Mouse (Mus musculus) limb, embryonic 14.5 days (tissue): ENCODE measurements around the gene Drc3. TPM values are rescaled to one million over a fixed set of nuclear protein-coding genes. Genes with fewer than 3 reads are reported as not detected.

Experiments used
- ATAC-seq: fragments of 200-750 bp; cut with Nextera tagmentation; 2 replicates; pipeline ENCODE4 v1.8.0; 2017; ENCODE audit warnings: low read depth, moderate number of reproducible peaks, moderate TSS enrichment; ENCODE audit not compliant: low FRiP score
- DNase-seq: peaks from one replicate; pipeline ENCODE4 v3.0.0-alpha.2; 2015; ENCODE audit warnings: low spot score
- H3K27ac ChIP-seq: fragments of 300-500 bp; sonication (generic); replicated peaks from 2 replicates; pipeline ENCODE4 v1.5.1; 2014; ENCODE audit warnings: low read depth, mild to moderate bottlenecking, low read length, moderate library complexity, mixed read lengths
- H3K27me3 ChIP-seq: fragments of 300-500 bp; sonication (generic); 2 replicates; pipeline ENCODE4 v1.6.1; 2014; ENCODE audit warnings: low read length, mixed read lengths; ENCODE audit not compliant: control insufficient read depth, insufficient read depth
- H3K36me3 ChIP-seq: fragments of 300-500 bp; sonication (generic); 2 replicates; pipeline ENCODE4 v1.6.1; 2014; ENCODE audit warnings: mild to moderate bottlenecking, low read length, moderate library complexity, mixed read lengths; ENCODE audit not compliant: control insufficient read depth, insufficient read depth
- H3K4me1 ChIP-seq: fragments of 300-500 bp; sonication (generic); 2 replicates; pipeline ENCODE4 v1.6.1; 2014; ENCODE audit warnings: antibody characterized with exemption, low read length, mixed read lengths; ENCODE audit not compliant: control insufficient read depth, insufficient read depth
- H3K4me2 ChIP-seq: fragments of 300-500 bp; sonication (generic); replicated peaks from 2 replicates; pipeline ENCODE4 v1.6.1; 2014; ENCODE audit warnings: low read depth, mild to moderate bottlenecking, low read length, moderate library complexity; ENCODE audit not compliant: severe bottlenecking
- H3K4me3 ChIP-seq: fragments of 300-500 bp; sonication (generic); replicated peaks from 2 replicates; pipeline ENCODE4 v1.5.1; 2014; ENCODE audit warnings: low read length
- H3K9ac ChIP-seq: fragments of 300-500 bp; sonication (generic); 2 replicates; pipeline ENCODE4 v1.6.1; 2014; ENCODE audit warnings: mild to moderate bottlenecking, low read depth, low read length, moderate library complexity; ENCODE audit not compliant: severe bottlenecking
- H3K9me3 ChIP-seq: fragments of 300-500 bp; sonication (generic); 2 replicates; pipeline ENCODE4 v1.6.1; 2016; ENCODE audit warnings: low read length; ENCODE audit not compliant: control insufficient read depth
- POLR2A ChIP-seq: fragments of 200-500 bp; IDR thresholded peaks from 2 replicates; pipeline ENCODE4 v1.8.0; 2012; ENCODE audit warnings: inconsistent platforms, mild to moderate bottlenecking, moderate library complexity, borderline replicate concordance; ENCODE audit not compliant: insufficient read depth, insufficient read length; ENCODE audit errors: extremely low read depth
- WGBS: fragments of 180-500 bp; shearing (Covaris S2); extraction: QIAGEN DNeasy Blood & Tissue Kit; methylation state at CpG from one replicate; pipeline ENCODE4 v1.1.7; 2014; 5-methylcytosine and 5-hydroxymethylcytosine counted together
- polyA plus RNA-seq, 2 experiments: library from polyadenylated mRNA; depleted of rRNA in 1 of 2; stranded (reverse) in 1 of 2; unstranded in 1 of 2; fragments of >200 nt; fragmentation: Nextera tagmentation in 1 of 2; extraction: Ambion mirVana in 1 of 2; gene quantifications; 2 replicates each; pipeline versions ENCODE4 v1.2.1 to v1.2.3; 2012 to 2014

The Drc3 gene
- polyA plus RNA-seq, 2 experiments: 1.3 to 1.9 TPM

GRCm38 (mm10) chr11:60374481-60374880 is 21.4 kb downstream of the Drc3 start:
- no peak for TF ChIP-seq POLR2A
- Histone ChIP-seq H3K9me3 (no peaks in the 10 kb centered on the region), H3K4me2 (no peak overlapping the region), H3K27me3 (no peaks in the 10 kb centered on the region), H3K4me1 (peaks cover 2% of the 10 kb centered on the region; the same call in 1 of the 2 replicates), H3K9ac (no peak overlapping the region), H3K36me3 (no peaks in the 10 kb centered on the region), H3K4me3 (no peak overlapping the region), H3K27ac (no peak overlapping the region)
- DNase-seq (no peak), ATAC-seq (no peak)
- WGBS: 63% methylated on average over 6 of the region's 6 CpGs

GRCm38 (mm10) chr11:60383518-60383917 is 30.4 kb downstream of the Drc3 start:
- Histone ChIP-seq H3K9ac (no peak overlapping the region), H3K36me3 (no peaks in the 10 kb centered on the region), H3K4me2 (no peak overlapping the region), H3K4me1 (peaks cover 5% of the 10 kb centered on the region), H3K27ac (no peak overlapping the region), H3K9me3 (no peaks in the 10 kb centered on the region), H3K4me3 (no peak overlapping the region), H3K27me3 (no peaks in the 10 kb centered on the region)
- no peak for TF ChIP-seq POLR2A
- DNase-seq (no peak), ATAC-seq (no peak)
- WGBS: 85% methylated on average over 6 of the region's 6 CpGs

GRCm38 (mm10) chr11:60384762-60385421 is 31.8 kb downstream of the Drc3 start:
- DNase-seq: no peak
- H3K27ac ChIP-seq: no peak overlapping the region

GRCm38 (mm10) chr11:60385946-60386345 is 32.8 kb downstream of the Drc3 start:
- Histone ChIP-seq H3K36me3 (no peaks in the 10 kb centered on the region), H3K4me3 (no peak overlapping the region), H3K27ac (no peak overlapping the region), H3K4me1 (peaks cover 5% of the 10 kb centered on the region), H3K9ac (no peak overlapping the region), H3K27me3 (no peaks in the 10 kb centered on the region), H3K9me3 (no peaks in the 10 kb centered on the region), H3K4me2 (no peak overlapping the region)
- TF ChIP-seq POLR2A: no peak
- ATAC-seq (no peak), DNase-seq (no peak)
- WGBS: 81% methylated on average over 5 of the region's 5 CpGs

More at GRCm38 (mm10) chr11:60384762-60385421, 31.8 kb downstream of the Drc3 start:
- H3K4me1 ChIP-seq: peaks cover 5% of the 10 kb centered on the region
- H3K27me3 ChIP-seq: no peaks in the 10 kb centered on the region
- no peak overlapping the region for H3K9ac ChIP-seq
- ATAC-seq: no peak
- H3K4me2 ChIP-seq: peak overlapping the region; percentile 14; the same call in 1 of the 2 replicates
- H3K36me3 ChIP-seq: no peaks in the 10 kb centered on the region
- no peak overlapping the region for H3K4me3 ChIP-seq
- no peak for TF ChIP-seq POLR2A
- no peaks in the 10 kb centered on the region for H3K9me3 ChIP-seq
- 7% methylated on average over 16 of the region's 16 CpGs for WGBS

GRCm38 (mm10) chr11:60387944-60388343 is 34.8 kb downstream of the Drc3 start:
- Histone ChIP-seq H3K9ac (no peak overlapping the region), H3K4me2 (no peak overlapping the region), H3K27ac (no peak overlapping the region), H3K4me3 (no peak overlapping the region), H3K9me3 (no peaks in the 10 kb centered on the region), H3K36me3 (no peaks in the 10 kb centered on the region), H3K27me3 (no peaks in the 10 kb centered on the region), H3K4me1 (peaks cover 5% of the 10 kb centered on the region)
- 67% methylated on average over 2 of the region's 2 CpGs for WGBS
- TF ChIP-seq POLR2A: no peak
- no peak for DNase-seq
- no peak for ATAC-seq
